Mouse (Mus musculus) A20 (cell line): Measurements from ENCODE around the gene Sqor.

Source experiments
- DNase-seq: peaks from one replicate; pipeline ENCODE4 v3.0.0-alpha.2; 2011; ENCODE audit warnings: low read depth, low spot score

Sqor gene

GRCm38 (mm10) chr2:122765071-122765793 lies at the start of gene Sqor:
TSS of gene Sqor (plus strand) at chr2:122765237.
- DNase-seq = no peak

- DNase-seq = no peak
Observed at GRCm38 (mm10) chr2:122716301-122716842, 48.7 kb upstream of the Sqor start.

GRCm38 (mm10) chr2:122719232-122719631 lies 45.8 kb upstream of the Sqor start:
- DNase-seq = no peak

GRCm38 (mm10) chr2:122720564-122720963 lies 44.5 kb upstream of the Sqor start:
- DNase-seq = no peak

- peak; percentile 64 for DNase-seq
Observed at GRCm38 (mm10) chr2:122725604-122726003, 39.4 kb upstream of the Sqor start.

GRCm38 (mm10) chr2:122731456-122731855 lies 33.6 kb upstream of the Sqor start:
- no peak for DNase-seq

- peak; percentile 95 for DNase-seq
Observed at GRCm38 (mm10) chr2:122737894-122738830, 26.9 kb upstream of the Sqor start, which contains the start of gene Bloc1s6. TSS of gene Bloc1s6 (plus strand) at chr2:122738503.

GRCm38 (mm10) chr2:122739023-122739422 lies 26.0 kb upstream of the Sqor start:
- DNase-seq = no peak

GRCm38 (mm10) chr2:122746461-122746860 lies 18.6 kb upstream of the Sqor start:
- DNase-seq = no peak

GRCm38 (mm10) chr2:122753739-122754343 lies 11.2 kb upstream of the Sqor start:
- DNase-seq = peak; percentile 66

- DNase-seq = no peak
Observed at GRCm38 (mm10) chr2:122759791-122760190, 5.2 kb upstream of the Sqor start.

GRCm38 (mm10) chr2:122762991-122763390 lies 2.0 kb upstream of the Sqor start:
- no peak for DNase-seq

- DNase-seq = no peak
Observed at GRCm38 (mm10) chr2:122764526-122764925, 511 bp upstream of the Sqor start.

- no peak for DNase-seq
Observed at GRCm38 (mm10) chr2:122765794-122766145, 733 bp downstream of the Sqor start.

- no peak for DNase-seq
Observed at GRCm38 (mm10) chr2:122771002-122771401, 6.0 kb downstream of the Sqor start.

- no peak for DNase-seq
Observed at GRCm38 (mm10) chr2:122772899-122773298, 7.9 kb downstream of the Sqor start.

- DNase-seq = no peak
Observed at GRCm38 (mm10) chr2:122775491-122775890, 10.5 kb downstream of the Sqor start.

- no peak for DNase-seq
Observed at GRCm38 (mm10) chr2:122776823-122777222, 11.8 kb downstream of the Sqor start.

GRCm38 (mm10) chr2:122779967-122780366 lies 14.9 kb downstream of the Sqor start:
- DNase-seq = no peak

GRCm38 (mm10) chr2:122780447-122780846 lies 15.4 kb downstream of the Sqor start:
- DNase-seq = no peak

- no peak for DNase-seq
Observed at GRCm38 (mm10) chr2:122781590-122782356, 16.7 kb downstream of the Sqor start.
